Mouse (Mus musculus) splenic B cell, adult 2 months (primary cell): ENCODE data around the gene Ctsf.
"Not testable (repeated sequence)": the region's sequence is repeated elsewhere in the genome, so short reads cannot be mapped to it uniquely, and the experiment has no call there.

Experiments
- DNase-seq: peaks from one replicate; pipeline ENCODE4 v3.0.0-alpha.2; 2011; ENCODE audit warnings: low read depth, low spot score
- H3K27me3 ChIP-seq: 2 replicates; pipeline ENCODE4 v1.6.1; 2012; ENCODE audit warnings: mild to moderate bottlenecking, low read length, moderate library complexity, mixed read lengths; ENCODE audit not compliant: control insufficient read depth, poor library complexity, insufficient read depth, severe bottlenecking
- H3K36me3 ChIP-seq: 2 replicates; pipeline ENCODE4 v1.6.1; 2012; ENCODE audit warnings: mild to moderate bottlenecking, low read length, moderate library complexity, mixed read lengths; ENCODE audit not compliant: control insufficient read depth, poor library complexity, insufficient read depth, severe bottlenecking

Gene Ctsf

GRCm38 (mm10) chr19:4854552-4855469 lies at the start of gene Ctsf:
TSS of gene Ctsf (plus strand) at chr19:4855130.
- Histone ChIP-seq H3K27me3 (no peaks in the 10 kb centered on the region; the same call in 1 of the 2 replicates), H3K36me3 (no peaks in the 10 kb centered on the region)
- DNase-seq, result peak; percentile 13

- no peak for DNase-seq
- no peaks in the 10 kb centered on the region for H3K27me3 ChIP-seq
- no peaks in the 10 kb centered on the region for H3K36me3 ChIP-seq
Observed at GRCm38 (mm10) chr19:4810309-4810708, 44.6 kb upstream of the Ctsf start.

GRCm38 (mm10) chr19:4810746-4811062 lies 44.2 kb upstream of the Ctsf start:
- no peaks in the 10 kb centered on the region for H3K36me3 ChIP-seq
- H3K27me3 ChIP-seq, result no peaks in the 10 kb centered on the region
- no peak for DNase-seq

DNA sequence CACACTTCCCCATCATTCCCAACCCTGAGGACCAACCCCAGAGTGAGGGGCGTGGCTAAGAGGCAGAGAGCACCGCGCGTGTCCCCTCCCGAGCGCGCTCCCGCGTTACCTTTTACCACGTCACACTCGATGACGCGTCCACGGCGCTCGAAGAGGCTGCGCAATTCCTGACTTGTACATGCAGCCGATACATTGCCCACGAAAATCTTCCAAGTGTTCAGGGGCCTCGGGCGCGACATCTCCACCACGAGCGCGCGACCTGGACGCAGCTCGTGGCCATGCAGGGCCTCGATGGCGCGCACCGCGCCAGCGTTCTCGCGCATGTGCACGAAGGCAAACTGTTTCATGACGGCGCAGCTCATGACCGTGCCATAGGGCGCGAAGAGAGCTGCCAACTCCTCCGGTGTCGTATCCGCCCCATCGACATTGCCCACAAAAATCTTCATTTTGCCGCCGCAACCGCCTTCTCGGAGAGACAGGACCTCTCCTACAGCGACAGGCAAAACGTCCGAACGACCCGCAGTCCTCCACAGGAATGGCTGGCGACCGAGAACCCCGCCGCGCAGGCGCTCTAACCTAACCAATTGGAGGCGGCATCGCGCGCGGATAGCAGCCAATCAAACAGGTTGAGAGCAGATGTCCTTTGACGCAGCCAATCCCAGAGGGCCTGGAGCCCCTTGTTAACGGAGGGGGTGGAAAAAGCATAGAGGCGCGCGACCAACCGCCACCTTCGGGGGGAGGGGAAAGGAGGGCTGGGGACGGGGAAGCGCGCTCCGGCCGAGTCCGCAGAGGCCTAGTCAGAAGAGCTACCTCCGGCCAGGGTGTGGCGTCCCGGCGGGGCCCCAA lies 43.6 kb upstream of the Ctsf start, which contains the start of the genes Gm21992 and Rbm14:
TSS of gene Gm21992 (minus strand) at position 550 of the 846 bp plus-strand sequence.
TSS of gene Rbm14 (minus strand) at position 572 of the 846 bp plus-strand sequence.
- peak; percentile 98 for DNase-seq
- Histone ChIP-seq H3K27me3 (no peaks in the 10 kb centered on the region), H3K36me3 (no peaks in the 10 kb centered on the region)

- no peaks in the 10 kb centered on the region for H3K36me3 ChIP-seq
- no peak for DNase-seq
- H3K27me3 ChIP-seq, result no peaks in the 10 kb centered on the region
Observed at GRCm38 (mm10) chr19:4811909-4812242, 43.1 kb upstream of the Ctsf start.

GRCm38 (mm10) chr19:4812334-4812949 lies 42.5 kb upstream of the Ctsf start:
- H3K27me3 ChIP-seq, H3K36me3 ChIP-seq: not testable (repeated sequence)
- peak; percentile 44 for DNase-seq

- no peaks in the 10 kb centered on the region for H3K27me3 ChIP-seq
- DNase-seq, result peak; percentile 42
Observed at GRCm38 (mm10) chr19:4813015-4813414, 41.9 kb upstream of the Ctsf start.

DNA sequence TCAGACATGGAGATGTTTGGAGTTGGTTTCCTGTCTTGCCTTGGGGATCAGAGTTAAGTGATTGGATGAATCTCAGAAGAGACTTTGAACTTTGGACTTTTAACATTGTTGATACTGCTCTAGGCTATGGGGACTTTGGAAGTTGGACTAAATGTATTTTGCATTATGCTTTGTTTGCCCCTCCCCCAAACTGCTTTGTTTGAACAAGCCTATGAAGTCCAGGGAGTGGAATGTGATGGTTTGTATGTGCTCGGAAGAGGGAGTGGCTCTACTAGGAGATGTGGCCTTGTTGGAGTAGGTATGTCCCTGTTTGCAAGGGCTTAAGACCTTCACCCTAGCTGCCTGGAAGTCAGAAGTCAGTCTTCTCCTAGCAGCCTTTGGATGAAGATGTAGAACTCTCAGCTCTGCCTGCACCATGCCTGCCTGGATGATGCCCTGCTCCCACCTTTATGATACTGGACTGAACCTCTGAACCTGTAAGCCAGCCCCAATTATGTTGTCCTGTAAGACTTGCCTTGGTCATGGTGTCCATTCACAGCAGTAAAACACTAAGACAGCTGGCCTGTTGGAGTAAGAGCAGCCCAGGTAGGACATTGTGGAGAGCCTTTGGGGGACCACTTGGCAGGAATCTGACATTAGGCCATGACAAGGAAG lies 37.6 kb upstream of the Ctsf start:
- H3K36me3 ChIP-seq, result no peaks in the 10 kb centered on the region

More at GRCm38 (mm10) chr19:4813015-4813414, 41.9 kb upstream of the Ctsf start:
- no peaks in the 10 kb centered on the region for H3K36me3 ChIP-seq

DNA sequence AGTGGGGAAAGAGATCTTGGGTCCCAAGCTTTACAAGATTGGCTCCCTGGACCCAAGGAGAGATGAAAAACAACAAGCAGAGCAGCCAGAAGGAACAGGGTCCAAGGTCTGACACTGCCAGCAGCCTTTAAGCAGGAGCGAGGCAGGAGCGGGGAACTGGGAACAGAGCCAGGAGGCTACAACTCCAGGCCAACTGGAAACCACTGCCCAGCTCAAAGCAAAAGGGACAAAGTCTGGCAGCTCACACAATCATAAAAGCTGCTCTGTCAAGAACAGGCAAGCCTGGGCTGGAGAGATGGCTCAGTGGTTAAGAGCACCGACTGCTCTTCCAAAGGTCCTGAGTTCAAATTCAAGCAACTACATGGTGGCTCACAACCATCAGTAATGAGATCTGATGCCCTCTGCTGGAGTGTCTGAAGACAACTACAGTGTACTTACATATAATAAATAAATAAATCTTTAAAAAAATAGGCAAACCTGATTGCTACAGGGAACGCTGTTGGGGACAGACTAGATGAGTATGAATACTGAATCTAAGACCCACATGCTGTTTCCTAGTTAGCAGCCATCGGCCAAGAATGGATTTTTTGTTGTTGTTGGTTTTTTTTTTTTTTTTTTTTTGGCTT lies 34.1 kb upstream of the Ctsf start:
- H3K27me3 ChIP-seq, result no peaks in the 10 kb centered on the region
- peak; percentile 11 for DNase-seq
- H3K36me3 ChIP-seq, result peaks cover 1% of the 10 kb centered on the region; the same call in 1 of the 2 replicates

More for the DNA sequence above, 37.6 kb upstream of the Ctsf start:
- H3K27me3 ChIP-seq, result no peaks in the 10 kb centered on the region
- DNase-seq, result no peak

GRCm38 (mm10) chr19:4828444-4829114 lies 26.4 kb upstream of the Ctsf start:
- DNase-seq, result no peak
- H3K36me3 ChIP-seq, result peaks cover 3% of the 10 kb centered on the region; the same call in 1 of the 2 replicates
- no peaks in the 10 kb centered on the region for H3K27me3 ChIP-seq

- Histone ChIP-seq H3K36me3 (peaks cover 3% of the 10 kb centered on the region; the same call in 1 of the 2 replicates), H3K27me3 (no peaks in the 10 kb centered on the region)
- no peak for DNase-seq
Observed at GRCm38 (mm10) chr19:4829156-4829555, 25.8 kb upstream of the Ctsf start.

GRCm38 (mm10) chr19:4833977-4834376 lies 21.0 kb upstream of the Ctsf start:
- no peaks in the 10 kb centered on the region for H3K27me3 ChIP-seq
- 0 out of 2 replicates have a peak, but pooled peaks cover 2% of the 10 kb centered on the region for H3K36me3 ChIP-seq
- DNase-seq, result no peak

DNA sequence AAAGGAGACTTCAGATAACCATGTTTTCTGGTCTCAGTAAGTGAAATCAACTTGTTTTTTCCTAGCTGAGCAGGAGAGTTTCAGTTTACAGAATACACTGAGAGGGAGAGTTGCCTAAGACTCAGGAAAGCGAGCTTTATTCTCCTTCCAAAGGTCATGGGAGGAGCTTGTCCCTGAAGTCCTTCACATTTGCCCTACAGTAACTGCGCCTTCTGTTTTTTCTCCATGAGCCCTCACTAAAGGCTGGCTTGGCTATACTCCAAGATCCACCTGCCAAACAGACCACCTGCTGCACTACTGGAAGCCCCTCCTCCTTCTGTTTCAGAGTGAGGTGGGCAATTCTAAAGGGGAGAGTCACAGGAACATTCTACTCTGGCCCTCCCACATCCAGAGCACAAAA lies 18.8 kb upstream of the Ctsf start:
- Histone ChIP-seq H3K27me3 (no peaks in the 10 kb centered on the region), H3K36me3 (no peaks in the 10 kb centered on the region)
- no peak for DNase-seq
